Mouse (Mus musculus): ENCODE measurements around the gene Klk1b11. TPM values are rescaled to one million over a fixed set of nuclear protein-coding genes. Genes with fewer than 3 reads are reported as not detected.
"Not testable (repeated sequence)": the region's sequence is repeated elsewhere in the genome, so short reads cannot be mapped to it uniquely, and the experiment has no call there.

The Klk1b11 gene
- polyA plus RNA-seq, 1 experiment: not detected

DNA sequence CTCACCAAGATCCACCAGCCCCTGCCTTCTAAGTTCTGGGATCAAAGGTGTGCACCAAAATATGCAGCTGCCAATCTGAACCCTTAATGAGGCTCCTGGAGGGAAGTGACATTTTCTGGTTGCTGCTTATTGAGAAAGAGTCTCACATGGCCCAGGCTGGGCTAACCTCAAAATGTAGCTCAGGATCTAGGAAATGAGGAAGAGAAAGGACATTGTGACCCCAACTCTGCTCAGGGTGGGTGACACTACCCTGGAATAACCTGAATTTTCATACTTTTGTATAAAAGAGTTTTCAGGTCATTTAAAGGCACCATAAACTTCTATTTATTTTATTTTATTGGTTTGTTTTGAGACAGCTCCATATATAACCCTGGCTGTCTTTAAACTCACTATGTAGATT is 10.0 kb upstream of the Klk1b11 start:
- Histone ChIP-seq H3K27me3 (ENCODE audit: control insufficient read depth, insufficient read depth, low read length, poor library complexity, severe bottlenecking) (no peaks in the 10 kb centered on the region), H3K36me3 (ENCODE audit: control insufficient read depth, insufficient read depth, low read length, poor library complexity, severe bottlenecking) (no peaks in the 10 kb centered on the region), H3K9ac (ENCODE audit: low read depth, poor library complexity, severe bottlenecking) (no peak overlapping the region), H3K4me3 (ENCODE audit: low read depth, low read length) (no peak overlapping the region), H3K4me1 (ENCODE audit: control insufficient read depth, insufficient read depth, low read length) (no peaks in the 10 kb centered on the region), H3K27ac (ENCODE audit: insufficient read depth, low read length) (no peak overlapping the region), H3K9me3 (replicated peaks; ENCODE audit: control insufficient read depth, insufficient read depth, low read length, poor library complexity, severe bottlenecking) (no peaks in the 10 kb centered on the region)
- TF ChIP-seq CTCF (IDR thresholded peaks at IDR 0.05; ENCODE audit: low read depth, low read length) (no peak), POLR2A (IDR thresholded peaks at IDR 0.05; ENCODE audit: insufficient read depth, low read length) (no peak), EP300 (IDR thresholded peaks at IDR 0.05; ENCODE audit: insufficient read depth, low read depth, low read length) (no peak)

DNA sequence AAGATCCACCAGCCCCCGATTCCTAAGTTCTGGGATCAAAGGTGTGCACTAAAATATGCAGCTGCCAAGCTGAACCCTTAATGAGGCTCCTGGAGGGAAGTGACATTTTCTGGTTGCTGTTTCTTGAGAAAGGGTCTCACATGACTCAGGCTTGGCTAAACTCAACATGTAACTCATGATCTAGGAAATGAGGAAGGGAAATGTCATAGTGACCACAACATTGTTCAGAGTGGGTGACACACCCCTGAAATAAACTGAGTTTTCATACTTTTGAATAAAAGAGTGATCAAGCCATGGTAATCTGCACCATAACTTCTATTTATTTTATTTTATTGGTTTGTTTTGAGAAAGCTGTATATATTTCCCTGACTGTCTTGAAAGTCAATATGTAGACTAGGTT is 856 bp upstream of the Klk1b11 start:
- not testable (repeated sequence) for H3K4me3 ChIP-seq (ENCODE audit: low read depth, low read length); H3K4me1 ChIP-seq (ENCODE audit: control insufficient read depth, insufficient read depth, low read length); H3K27me3 ChIP-seq (ENCODE audit: control insufficient read depth, insufficient read depth, low read length, poor library complexity, severe bottlenecking); H3K36me3 ChIP-seq (ENCODE audit: control insufficient read depth, insufficient read depth, low read length, poor library complexity, severe bottlenecking); H3K27ac ChIP-seq (ENCODE audit: insufficient read depth, low read length); H3K9ac ChIP-seq (ENCODE audit: low read depth, poor library complexity, severe bottlenecking); H3K9me3 ChIP-seq (replicated peaks; ENCODE audit: control insufficient read depth, insufficient read depth, low read length, poor library complexity, severe bottlenecking)

DNA sequence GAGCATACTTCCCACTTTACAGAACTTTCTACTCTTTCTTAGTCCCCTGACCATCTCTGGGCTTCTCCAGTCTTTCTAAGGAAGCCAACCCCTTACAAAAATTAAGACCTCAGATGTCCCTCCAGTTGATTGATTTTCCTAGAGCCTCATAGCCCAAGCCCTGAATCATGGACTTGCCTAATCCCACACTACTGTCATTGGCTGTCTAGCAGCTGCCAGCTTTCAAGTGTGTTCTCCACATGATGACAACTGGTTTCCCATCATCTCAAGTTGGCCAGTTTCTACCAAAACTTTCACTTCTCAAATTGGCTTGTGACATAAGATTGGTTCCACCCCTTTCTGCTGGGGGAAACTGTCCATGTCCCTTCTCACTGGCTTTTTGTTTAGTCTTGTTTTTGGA is 9.2 kb downstream of the Klk1b11 start:
- no peak overlapping the region for H3K9ac ChIP-seq (ENCODE audit: low read depth, poor library complexity, severe bottlenecking)
- H3K9me3 ChIP-seq (replicated peaks; ENCODE audit: control insufficient read depth, insufficient read depth, low read length, poor library complexity, severe bottlenecking): no peaks in the 10 kb centered on the region
- H3K27ac ChIP-seq (ENCODE audit: insufficient read depth, low read length): no peak overlapping the region
- H3K4me3 ChIP-seq (ENCODE audit: low read depth, low read length): no peak overlapping the region
- no peaks in the 10 kb centered on the region for H3K4me1 ChIP-seq (ENCODE audit: control insufficient read depth, insufficient read depth, low read length)
- no peaks in the 10 kb centered on the region; the same call in 1 of the 2 replicates for H3K27me3 ChIP-seq (ENCODE audit: control insufficient read depth, insufficient read depth, low read length, poor library complexity, severe bottlenecking)
- TF ChIP-seq CTCF (IDR thresholded peaks at IDR 0.05; ENCODE audit: low read depth, low read length) (no peak), POLR2A (IDR thresholded peaks at IDR 0.05; ENCODE audit: insufficient read depth, low read length) (no peak), EP300 (IDR thresholded peaks at IDR 0.05; ENCODE audit: insufficient read depth, low read depth, low read length) (no peak)
- H3K36me3 ChIP-seq (ENCODE audit: control insufficient read depth, insufficient read depth, low read length, poor library complexity, severe bottlenecking): no peaks in the 10 kb centered on the region

DNA sequence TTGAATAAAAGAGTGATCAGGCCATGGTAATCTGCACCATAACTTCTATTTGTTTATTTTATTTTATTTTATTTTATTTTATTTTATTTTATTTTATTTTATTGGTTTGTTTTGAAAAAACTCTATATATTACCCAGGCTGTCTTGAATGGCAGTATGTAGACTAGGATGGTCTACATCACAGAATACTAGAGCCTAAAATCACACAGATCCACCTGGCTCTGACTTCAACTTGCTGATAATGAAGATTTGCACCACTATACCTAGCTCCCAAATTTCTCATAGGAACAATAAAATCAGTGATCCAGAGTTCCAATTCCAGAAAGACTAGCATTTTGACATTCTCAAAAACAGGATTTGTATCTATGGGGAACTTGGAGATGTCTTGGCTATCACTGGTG is 16.2 kb downstream of the Klk1b11 start, which contains the start of gene Klk1b26:
Gene Klk1b26 (plus strand): TSS at position 301 of the 400 bp plus-strand sequence.
- not testable (repeated sequence) for H3K4me1 ChIP-seq (ENCODE audit: control insufficient read depth, insufficient read depth, low read length); H3K36me3 ChIP-seq (ENCODE audit: control insufficient read depth, insufficient read depth, low read length, poor library complexity, severe bottlenecking); H3K27ac ChIP-seq (ENCODE audit: insufficient read depth, low read length); H3K27me3 ChIP-seq (ENCODE audit: control insufficient read depth, insufficient read depth, low read length, poor library complexity, severe bottlenecking); H3K9me3 ChIP-seq (replicated peaks; ENCODE audit: control insufficient read depth, insufficient read depth, low read length, poor library complexity, severe bottlenecking); H3K9ac ChIP-seq (ENCODE audit: low read depth, poor library complexity, severe bottlenecking); H3K4me3 ChIP-seq (ENCODE audit: low read depth, low read length)

DNA sequence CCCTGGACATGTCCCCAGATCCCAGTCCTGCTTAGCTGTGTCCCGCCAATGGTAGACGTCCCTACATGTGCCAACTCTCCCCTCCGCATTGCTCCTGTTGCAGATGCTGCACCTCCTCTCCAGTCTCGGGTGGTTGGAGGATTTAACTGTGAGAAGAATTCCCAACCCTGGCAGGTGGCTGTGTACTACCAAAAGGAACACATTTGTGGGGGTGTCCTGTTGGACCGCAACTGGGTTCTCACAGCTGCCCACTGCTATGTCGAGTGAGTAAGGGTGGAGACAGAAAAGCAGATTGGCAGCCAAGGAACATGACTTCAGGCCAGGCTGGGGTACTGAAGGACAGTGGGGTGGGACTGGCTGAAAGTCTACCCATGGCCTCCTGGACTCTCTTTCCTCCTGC is 19.0 kb downstream of the Klk1b11 start:
- H3K27ac ChIP-seq (ENCODE audit: insufficient read depth, low read length); H3K9me3 ChIP-seq (replicated peaks; ENCODE audit: control insufficient read depth, insufficient read depth, low read length, poor library complexity, severe bottlenecking); H3K36me3 ChIP-seq (ENCODE audit: control insufficient read depth, insufficient read depth, low read length, poor library complexity, severe bottlenecking); H3K4me3 ChIP-seq (ENCODE audit: low read depth, low read length); H3K9ac ChIP-seq (ENCODE audit: low read depth, poor library complexity, severe bottlenecking); H3K27me3 ChIP-seq (ENCODE audit: control insufficient read depth, insufficient read depth, low read length, poor library complexity, severe bottlenecking); H3K4me1 ChIP-seq (ENCODE audit: control insufficient read depth, insufficient read depth, low read length): not testable (repeated sequence)

DNA sequence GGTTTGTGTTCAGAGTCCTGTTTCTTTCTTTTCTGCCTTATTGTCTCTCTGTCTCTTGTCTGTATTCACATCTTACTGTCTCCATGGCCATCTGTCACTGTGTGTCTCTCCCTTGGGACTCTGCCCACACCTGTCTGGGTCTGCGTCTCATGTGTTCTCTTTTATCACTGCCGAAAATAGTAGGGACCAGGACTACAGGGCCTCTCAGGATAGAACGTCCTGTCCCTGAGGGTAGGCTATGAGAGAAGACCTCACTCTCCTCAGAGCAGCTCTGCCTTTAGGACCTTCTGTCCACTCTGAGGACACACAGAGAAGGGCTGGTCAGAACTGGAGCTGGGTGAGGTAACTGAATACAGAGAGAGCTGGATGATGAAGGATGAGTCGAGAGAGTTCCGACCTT is 19.4 kb downstream of the Klk1b11 start:
- no peaks in the 10 kb centered on the region for H3K4me1 ChIP-seq (ENCODE audit: control insufficient read depth, insufficient read depth, low read length)
- H3K4me3 ChIP-seq (ENCODE audit: low read depth, low read length): no peak overlapping the region
- no peak for TF ChIP-seq POLR2A (IDR thresholded peaks at IDR 0.05; ENCODE audit: insufficient read depth, low read length)
- TF ChIP-seq CTCF (IDR thresholded peaks at IDR 0.05; ENCODE audit: low read depth, low read length): no peak
- TF ChIP-seq EP300 (IDR thresholded peaks at IDR 0.05; ENCODE audit: insufficient read depth, low read depth, low read length): no peak
- H3K9me3 ChIP-seq (replicated peaks; ENCODE audit: control insufficient read depth, insufficient read depth, low read length, poor library complexity, severe bottlenecking): no peaks in the 10 kb centered on the region
- no peaks in the 10 kb centered on the region for H3K36me3 ChIP-seq (ENCODE audit: control insufficient read depth, insufficient read depth, low read length, poor library complexity, severe bottlenecking)
- no peak overlapping the region for H3K9ac ChIP-seq (ENCODE audit: low read depth, poor library complexity, severe bottlenecking)
- H3K27me3 ChIP-seq (ENCODE audit: control insufficient read depth, insufficient read depth, low read length, poor library complexity, severe bottlenecking): no peaks in the 10 kb centered on the region
- H3K27ac ChIP-seq (ENCODE audit: insufficient read depth, low read length): no peak overlapping the region

Other genes with a start within 250 kb of the Klk1b11 start
- not detected in 2 replicates for gene Klk12, start 227.0 kb upstream of the Klk1b11 start, polyA plus RNA-seq (2011; ENCODE audit: insufficient read depth, insufficient read length, low read depth, missing spikeins)
- gene Klk11, start 221.3 kb upstream of the Klk1b11 start, polyA plus RNA-seq (2011; ENCODE audit: insufficient read depth, insufficient read length, low read depth, missing spikeins): not detected in 2 replicates
- gene Klk10, start 214.8 kb upstream of the Klk1b11 start, polyA plus RNA-seq (2011; ENCODE audit: insufficient read depth, insufficient read length, low read depth, missing spikeins): 1.2 and 2.1 TPM in 2 replicates
- not detected in 2 replicates for gene Klk9, start 204.0 kb upstream of the Klk1b11 start, polyA plus RNA-seq (2011; ENCODE audit: insufficient read depth, insufficient read length, low read depth, missing spikeins)
- 12.7 and 15.5 TPM in 2 replicates for gene Klk8, start 198.3 kb upstream of the Klk1b11 start, polyA plus RNA-seq (2011; ENCODE audit: insufficient read depth, insufficient read length, low read depth, missing spikeins)
- gene Klk7, start 184.6 kb upstream of the Klk1b11 start, polyA plus RNA-seq (2011; ENCODE audit: insufficient read depth, insufficient read length, low read depth, missing spikeins): 0.70 and 0.84 TPM in 2 replicates
- not detected in 2 replicates for gene Klk6, start 171.4 kb upstream of the Klk1b11 start, polyA plus RNA-seq (2011; ENCODE audit: insufficient read depth, insufficient read length, low read depth, missing spikeins)
- not detected in 2 replicates for gene Klk5, start 153.9 kb upstream of the Klk1b11 start, polyA plus RNA-seq (2011; ENCODE audit: insufficient read depth, insufficient read length, low read depth, missing spikeins)
- gene Klk4, start 114.7 kb upstream of the Klk1b11 start, polyA plus RNA-seq (2011; ENCODE audit: insufficient read depth, insufficient read length, low read depth, missing spikeins): not detected in 2 replicates
- not detected in 2 replicates for gene Klk15, start 62.1 kb upstream of the Klk1b11 start, polyA plus RNA-seq (2011; ENCODE audit: insufficient read depth, insufficient read length, low read depth, missing spikeins)
- not detected in 2 replicates for gene Klk1b8, start 45.2 kb upstream of the Klk1b11 start, polyA plus RNA-seq (2011; ENCODE audit: insufficient read depth, insufficient read length, low read depth, missing spikeins)
- gene Klk1b1, start 29.1 kb upstream of the Klk1b11 start, polyA plus RNA-seq (2011; ENCODE audit: insufficient read depth, insufficient read length, low read depth, missing spikeins): not detected in 2 replicates
- gene Klk1b9, start 19.8 kb upstream of the Klk1b11 start, polyA plus RNA-seq (2011; ENCODE audit: insufficient read depth, insufficient read length, low read depth, missing spikeins): not detected in 2 replicates
- not detected in 2 replicates for gene Klk1b26, start 16.3 kb downstream of the Klk1b11 start, polyA plus RNA-seq (2011; ENCODE audit: insufficient read depth, insufficient read length, low read depth, missing spikeins)
- not detected in 2 replicates for gene Klk1b27, start 56.4 kb downstream of the Klk1b11 start, polyA plus RNA-seq (2011; ENCODE audit: insufficient read depth, insufficient read length, low read depth, missing spikeins)
- gene Klk1b21, start 106.5 kb downstream of the Klk1b11 start, polyA plus RNA-seq (2011; ENCODE audit: insufficient read depth, insufficient read length, low read depth, missing spikeins): not detected in 2 replicates
- not detected in 2 replicates for gene Klk1b22, start 116.8 kb downstream of the Klk1b11 start, polyA plus RNA-seq (2011; ENCODE audit: insufficient read depth, insufficient read length, low read depth, missing spikeins)
- gene Klk1b16, start 140.9 kb downstream of the Klk1b11 start, polyA plus RNA-seq (2011; ENCODE audit: insufficient read depth, insufficient read length, low read depth, missing spikeins): not detected in 2 replicates
- not detected in 2 replicates for gene Klk1b24, start 192.4 kb downstream of the Klk1b11 start, polyA plus RNA-seq (2011; ENCODE audit: insufficient read depth, insufficient read length, low read depth, missing spikeins)
- gene Klk1b3, start 202.3 kb downstream of the Klk1b11 start, polyA plus RNA-seq (2011; ENCODE audit: insufficient read depth, insufficient read length, low read depth, missing spikeins): not detected in 2 replicates
- not detected in 2 replicates for gene Klk1b4, start 211.6 kb downstream of the Klk1b11 start, polyA plus RNA-seq (2011; ENCODE audit: insufficient read depth, insufficient read length, low read depth, missing spikeins)
- not detected in 2 replicates for gene Klk1b5, start 220.1 kb downstream of the Klk1b11 start, polyA plus RNA-seq (2011; ENCODE audit: insufficient read depth, insufficient read length, low read depth, missing spikeins)
- gene Klk1, start 229.5 kb downstream of the Klk1b11 start, polyA plus RNA-seq (2011; ENCODE audit: insufficient read depth, insufficient read length, low read depth, missing spikeins): 1.3 and 1.8 TPM in 2 replicates
- not detected in 2 replicates for gene Gm36864, start 240.3 kb downstream of the Klk1b11 start, polyA plus RNA-seq (2011; ENCODE audit: insufficient read depth, insufficient read length, low read depth, missing spikeins)